Mouse (Mus musculus): Measurements from ENCODE around the gene Acoxl.

DNA sequence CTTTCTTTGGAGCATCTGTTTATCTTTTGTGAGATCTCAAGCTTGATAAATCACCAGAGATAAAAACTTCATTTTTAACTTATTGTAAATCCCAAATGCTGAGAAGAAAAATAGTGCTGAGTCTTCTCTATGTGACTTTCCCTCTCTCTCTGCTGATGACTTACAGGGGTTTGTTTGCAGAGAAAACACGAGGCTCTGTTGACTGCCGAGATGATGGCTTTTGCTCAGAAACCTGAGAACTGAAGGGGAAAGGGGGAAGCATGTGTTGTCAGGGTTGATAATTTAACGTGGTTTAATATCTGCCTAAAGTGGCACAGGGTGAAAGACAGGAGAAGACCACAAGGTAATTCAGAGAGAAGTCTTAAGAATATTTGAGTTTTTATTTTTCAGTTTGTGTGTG, 245.2 kb downstream of the Acoxl start:
- TF ChIP-seq CTCF (IDR thresholded peaks at IDR 0.05; ENCODE audit: extremely low read depth, insufficient read depth, low read length) (no peak), POLR2A (IDR thresholded peaks at IDR 0.05; ENCODE audit: extremely low read depth, insufficient read depth, low read length) (no peak)

All from cortical plate, adult 2 months (tissue).